Mouse (Mus musculus) cortical plate, adult 2 months (tissue): ENCODE results near the gene Klk1b3. TPM values are rescaled to one million over a fixed set of nuclear protein-coding genes. Genes with fewer than 3 reads are reported as not detected.

Experiments
- polyA plus RNA-seq: library from polyadenylated mRNA; depleted of rRNA; stranded (reverse); fragments of >200 nt; gene quantifications from 2 replicates; pipeline ENCODE4 v1.2.3, GENCODE M21; 2012; rRNA removed

Gene Klk1b3
- polyA plus RNA-seq, 1 experiment: 0.13 TPM

Other genes with a start within 250 kb of the Klk1b3 start
- not detected in 2 replicates for gene Klk1b8, start 247.5 kb upstream of the Klk1b3 start, polyA plus RNA-seq
- gene Klk1b1, start 231.4 kb upstream of the Klk1b3 start, polyA plus RNA-seq: not detected in 2 replicates
- gene Klk1b9, start 222.1 kb upstream of the Klk1b3 start, polyA plus RNA-seq: not detected in 2 replicates
- not detected in 2 replicates for gene Klk1b11, start 202.3 kb upstream of the Klk1b3 start, polyA plus RNA-seq
- gene Klk1b26, start 186.0 kb upstream of the Klk1b3 start, polyA plus RNA-seq: not detected in 2 replicates
- not detected in 2 replicates for gene Klk1b27, start 145.9 kb upstream of the Klk1b3 start, polyA plus RNA-seq
- gene Klk1b21, start 95.9 kb upstream of the Klk1b3 start, polyA plus RNA-seq: not detected in 2 replicates
- not detected in 2 replicates for gene Klk1b22, start 85.5 kb upstream of the Klk1b3 start, polyA plus RNA-seq
- gene Klk1b16, start 61.4 kb upstream of the Klk1b3 start, polyA plus RNA-seq: not detected in 2 replicates
- not detected in 2 replicates for gene Klk1b24, start 10.0 kb upstream of the Klk1b3 start, polyA plus RNA-seq
- gene Klk1b4, start 9.2 kb downstream of the Klk1b3 start, polyA plus RNA-seq: not detected in 2 replicates
- gene Klk1b5, start 17.8 kb downstream of the Klk1b3 start, polyA plus RNA-seq: not detected in 2 replicates
- not detected in 2 replicates for gene Klk1, start 27.2 kb downstream of the Klk1b3 start, polyA plus RNA-seq
- not detected in 2 replicates for gene Gm36864, start 38.0 kb downstream of the Klk1b3 start, polyA plus RNA-seq
- gene 1700028J19Rik, start 48.5 kb downstream of the Klk1b3 start, polyA plus RNA-seq: 2.3 and 2.9 TPM in 2 replicates
- gene 2410002F23Rik, start 48.5 kb downstream of the Klk1b3 start, polyA plus RNA-seq: 105 TPM in 2 replicates
- gene Acp4, start 59.2 kb downstream of the Klk1b3 start, polyA plus RNA-seq: not detected in 2 replicates
- gene Gm15517, start 63.3 kb downstream of the Klk1b3 start, polyA plus RNA-seq: not detected in 2 replicates
- 5.4 and 5.6 TPM in 2 replicates for gene Clec11a, start 108.7 kb downstream of the Klk1b3 start, polyA plus RNA-seq
- gene Shank1, start 112.1 kb downstream of the Klk1b3 start, polyA plus RNA-seq: 106 and 113 TPM in 2 replicates
- gene Syt3, start 185.9 kb downstream of the Klk1b3 start, polyA plus RNA-seq: 70.2 and 74.0 TPM in 2 replicates
- gene 1700008O03Rik, start 187.6 kb downstream of the Klk1b3 start, polyA plus RNA-seq: 3.7 and 4.3 TPM in 2 replicates
- 190 and 192 TPM in 2 replicates for gene Lrrc4b, start 230.8 kb downstream of the Klk1b3 start, polyA plus RNA-seq